Mouse (Mus musculus) A20 (cell line): ENCODE measurements around the gene Gm5134.
A peak's percentile ranks its signal among the peaks of the same experiment; 100 is the strongest.

Experiments used
- DNase-seq: peaks from one replicate; pipeline ENCODE4 v3.0.0-alpha.2; 2011; ENCODE audit warnings: low read depth, low spot score

Gene Gm5134

GRCm38 (mm10) chr10:75954381-75954811, at the start of gene Gm5134:
Gene Gm5134, plus strand, starts transcription at chr10:75954514.
- DNase-seq, result no peak

- DNase-seq, result no peak
Observed at GRCm38 (mm10) chr10:75906882-75907281, 47.4 kb upstream of the Gm5134 start.

- DNase-seq, result no peak
Observed at GRCm38 (mm10) chr10:75910698-75911097, 43.6 kb upstream of the Gm5134 start.

- DNase-seq, result no peak
Observed at GRCm38 (mm10) chr10:75913013-75913589, 41.2 kb upstream of the Gm5134 start.

GRCm38 (mm10) chr10:75915557-75915956, 38.8 kb upstream of the Gm5134 start:
- DNase-seq, result no peak

- DNase-seq, result no peak
Observed at GRCm38 (mm10) chr10:75916840-75917239, 37.5 kb upstream of the Gm5134 start.

- no peak for DNase-seq
Observed at GRCm38 (mm10) chr10:75919026-75919425, 35.3 kb upstream of the Gm5134 start.

GRCm38 (mm10) chr10:75921026-75921725, 33.1 kb upstream of the Gm5134 start, which contains the start of gene Smarcb1:
Gene Smarcb1, minus strand, starts transcription at chr10:75921617.
- DNase-seq, result peak; percentile 95

- DNase-seq, result no peak
Observed at GRCm38 (mm10) chr10:75921726-75922560, 32.4 kb upstream of the Gm5134 start.

GRCm38 (mm10) chr10:75924324-75924723, 30.0 kb upstream of the Gm5134 start:
- peak; percentile 21 for DNase-seq

GRCm38 (mm10) chr10:75926396-75926795, 27.9 kb upstream of the Gm5134 start:
- DNase-seq, result no peak

- no peak for DNase-seq
Observed at GRCm38 (mm10) chr10:75930304-75930703, 24.0 kb upstream of the Gm5134 start.

- DNase-seq, result no peak
Observed at GRCm38 (mm10) chr10:75931311-75931710, 23.0 kb upstream of the Gm5134 start.

GRCm38 (mm10) chr10:75932081-75932678, 22.1 kb upstream of the Gm5134 start:
- DNase-seq, result no peak

GRCm38 (mm10) chr10:75932891-75933290, 21.4 kb upstream of the Gm5134 start, which contains the start of gene Chchd10:
Gene Chchd10, plus strand, starts transcription at chr10:75933130.
- no peak for DNase-seq

GRCm38 (mm10) chr10:75934991-75935390, 19.3 kb upstream of the Gm5134 start:
- no peak for DNase-seq

- peak; percentile 89 for DNase-seq
Observed at GRCm38 (mm10) chr10:75935680-75936541, 18.4 kb upstream of the Gm5134 start, which contains the start of gene Mmp11. Gene Mmp11, minus strand, starts transcription at chr10:75936496.

- DNase-seq, result peak; percentile 45
Observed at GRCm38 (mm10) chr10:75936909-75937667, 17.2 kb upstream of the Gm5134 start.

- peak; percentile 53 for DNase-seq
Observed at GRCm38 (mm10) chr10:75937851-75938643, 16.3 kb upstream of the Gm5134 start.
